Mouse (Mus musculus) right cerebral cortex, adult 2 months (tissue): ENCODE measurements around the gene Dst.

Source experiments
- DNase-seq, 2 experiments: peaks; one replicate each; pipeline ENCODE4 v3.0.0; 2021 to 2022; ENCODE audit warnings: low spot score in 2 of 2

Dst gene

GRCm38 (mm10) chr1:33931791-33932190 is 23.8 kb downstream of the Dst start:
- DNase-seq: no peak

DNA sequence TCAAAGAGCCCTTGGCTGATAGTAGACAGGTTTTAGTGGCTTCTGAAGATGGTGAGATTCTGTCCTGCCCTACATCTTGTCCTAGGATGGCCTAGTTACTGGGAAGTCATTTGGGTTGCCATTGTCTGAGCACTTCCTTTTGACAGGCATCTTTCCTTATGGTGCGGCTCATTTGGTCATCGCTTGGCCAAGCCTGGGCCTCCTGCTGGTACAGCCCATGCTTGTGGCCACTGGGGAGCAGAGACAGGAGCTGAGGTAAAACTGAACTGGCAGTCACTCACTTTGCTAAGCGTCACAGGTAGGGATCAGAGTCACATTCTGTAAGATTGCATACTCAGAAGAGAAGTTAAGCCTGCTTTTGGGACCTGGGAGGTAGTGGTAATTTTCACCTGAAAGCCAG is 24.2 kb downstream of the Dst start:
- no peak for DNase-seq

DNA sequence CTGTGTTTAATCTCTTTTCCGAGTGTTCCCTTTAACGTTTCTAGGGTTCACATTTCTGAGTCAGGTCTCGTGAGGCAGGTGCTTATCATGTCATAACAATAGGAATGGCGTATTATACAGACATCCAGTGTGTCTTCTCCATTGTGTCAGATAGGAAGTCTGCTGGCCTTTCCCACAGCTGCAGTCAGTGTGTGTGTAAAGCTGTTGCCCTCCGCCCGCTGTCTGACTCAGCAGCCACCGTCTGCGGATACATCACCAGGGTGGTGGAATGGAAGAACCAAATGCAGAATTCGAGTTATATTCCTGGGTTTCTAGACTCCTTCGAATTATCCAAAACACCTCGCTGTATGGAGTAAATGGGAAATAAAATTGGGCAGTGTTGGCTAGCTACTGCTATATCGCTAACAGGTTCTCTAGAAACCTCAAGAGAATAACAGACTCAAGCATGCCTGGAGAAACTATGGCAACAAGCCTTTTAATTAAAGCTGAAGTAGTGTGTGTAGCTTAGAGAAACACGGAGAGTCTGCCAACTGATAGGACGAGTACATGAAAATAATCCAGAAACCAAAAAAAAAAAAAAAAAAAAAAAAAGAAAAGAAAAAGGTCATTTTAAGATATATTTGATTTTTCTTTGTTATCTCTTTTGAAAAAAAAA is 24.9 kb downstream of the Dst start:
- peak; percentile 44 to 55 for DNase-seq

- DNase-seq: no peak
Measured at GRCm38 (mm10) chr1:33935946-33936345, 27.9 kb downstream of the Dst start.

GRCm38 (mm10) chr1:33939828-33940227 is 31.8 kb downstream of the Dst start:
- DNase-seq: no peak

GRCm38 (mm10) chr1:33940364-33940928 is 32.4 kb downstream of the Dst start:
- DNase-seq: no peak

DNA sequence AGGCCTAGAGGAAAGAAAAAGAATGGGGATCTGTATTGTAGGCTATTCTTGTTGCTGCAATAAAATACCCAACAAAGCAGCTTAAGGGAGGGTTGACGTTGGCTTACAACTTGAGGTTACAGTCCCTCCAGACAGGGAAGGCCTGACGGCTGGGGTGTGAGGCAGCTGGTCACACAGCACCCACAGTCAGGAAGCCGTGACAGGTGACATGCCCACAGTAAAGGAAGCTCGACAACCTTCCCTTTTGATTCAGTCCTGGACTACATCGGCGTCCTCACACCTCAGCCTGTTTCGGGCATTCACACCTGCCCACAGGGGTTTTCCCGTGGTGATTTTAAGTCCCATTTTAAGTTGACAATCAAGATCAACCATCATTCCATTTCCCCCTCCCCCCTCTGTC is 34.6 kb downstream of the Dst start:
- DNase-seq: no peak

GRCm38 (mm10) chr1:33943943-33944342 is 35.9 kb downstream of the Dst start:
- DNase-seq: no peak

DNA sequence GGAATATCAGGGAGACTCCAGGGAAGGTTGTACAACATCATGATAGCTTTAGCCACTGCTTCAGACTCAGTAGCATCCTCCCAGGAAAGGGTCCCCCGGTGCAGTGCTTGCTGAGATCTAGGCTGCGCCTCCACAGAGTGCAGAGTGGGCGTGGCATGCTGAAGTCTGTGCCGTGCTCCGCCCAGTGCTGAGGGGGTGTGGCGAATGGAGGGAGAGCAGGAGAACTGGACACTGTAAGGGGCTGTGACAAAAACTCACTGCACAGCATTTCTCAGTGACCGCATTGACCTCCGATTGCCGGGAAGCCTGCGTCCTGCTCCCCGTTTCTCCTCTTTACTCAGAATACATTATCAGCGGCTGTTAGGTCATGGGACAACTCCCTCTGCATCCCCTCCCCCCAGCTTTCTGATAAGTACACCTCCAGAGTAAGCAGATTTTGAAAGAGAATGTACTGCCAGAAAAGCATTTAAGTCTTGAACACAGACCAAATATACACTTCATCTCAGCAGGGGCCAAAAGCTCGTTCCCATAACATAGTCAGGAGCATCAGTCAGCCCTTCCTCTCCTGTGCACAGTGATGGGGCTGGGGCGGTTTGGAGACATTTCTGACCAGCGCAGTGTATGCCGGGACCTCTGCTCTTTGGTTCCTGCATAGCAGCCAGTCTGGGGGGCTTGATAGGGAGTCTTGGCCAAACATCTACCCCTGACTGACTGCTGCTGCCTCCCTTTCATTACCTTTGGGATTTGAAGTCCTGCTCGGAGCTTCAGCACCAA is 37.1 kb downstream of the Dst start:
- no peak for DNase-seq

DNA sequence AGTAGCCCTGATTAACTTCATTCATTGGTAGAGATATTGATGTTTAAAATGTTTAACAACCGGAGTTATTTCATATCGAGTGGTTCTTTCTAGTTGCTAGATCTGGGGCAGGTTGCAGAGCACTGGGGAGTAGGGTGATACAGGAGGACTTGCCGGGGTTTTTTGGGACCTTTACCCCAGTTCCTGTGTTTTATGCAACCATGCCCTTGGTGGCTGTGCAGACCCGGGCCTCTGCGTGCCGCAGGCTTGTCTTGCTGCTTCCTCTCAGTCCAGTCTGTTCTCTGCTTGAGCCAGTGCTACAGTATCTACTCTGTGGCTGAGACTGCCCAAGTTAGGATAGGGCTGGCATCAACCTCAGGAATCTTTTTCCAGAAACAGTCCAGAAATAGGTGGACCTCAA is 37.7 kb downstream of the Dst start:
- no peak for DNase-seq

GRCm38 (mm10) chr1:33946601-33947395 is 38.8 kb downstream of the Dst start:
- DNase-seq: peak; percentile 72 to 78

GRCm38 (mm10) chr1:33947838-33948237 is 39.8 kb downstream of the Dst start:
- DNase-seq: no peak

DNA sequence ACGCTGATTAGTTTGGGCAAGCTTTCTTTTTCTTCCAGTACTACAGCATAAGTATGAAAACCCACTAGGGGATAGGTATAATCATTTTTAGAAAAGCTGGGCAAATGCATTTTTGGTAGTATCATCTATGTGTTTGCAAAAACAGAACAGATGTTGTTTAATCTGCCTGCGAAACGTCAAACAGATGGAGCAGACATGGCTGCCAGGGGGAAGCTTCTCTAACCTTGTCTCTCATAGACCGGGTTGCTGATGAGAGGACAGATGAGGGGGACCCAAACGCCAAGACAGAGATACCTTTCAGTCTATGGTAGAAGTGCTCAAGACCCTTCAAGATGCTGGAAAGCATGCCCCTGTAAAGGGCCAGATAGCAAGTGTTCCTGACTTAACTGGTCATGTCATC is 40.5 kb downstream of the Dst start:
- no peak for DNase-seq

- no peak for DNase-seq
Measured at GRCm38 (mm10) chr1:33955626-33956025, 47.6 kb downstream of the Dst start.

- DNase-seq: no peak
Measured at GRCm38 (mm10) chr1:33960439-33960838, 52.4 kb downstream of the Dst start.

GRCm38 (mm10) chr1:33964643-33965042 is 56.6 kb downstream of the Dst start:
- peak; percentile 60 to 64 for DNase-seq

GRCm38 (mm10) chr1:33965824-33966223 is 57.8 kb downstream of the Dst start:
- DNase-seq: no peak

DNA sequence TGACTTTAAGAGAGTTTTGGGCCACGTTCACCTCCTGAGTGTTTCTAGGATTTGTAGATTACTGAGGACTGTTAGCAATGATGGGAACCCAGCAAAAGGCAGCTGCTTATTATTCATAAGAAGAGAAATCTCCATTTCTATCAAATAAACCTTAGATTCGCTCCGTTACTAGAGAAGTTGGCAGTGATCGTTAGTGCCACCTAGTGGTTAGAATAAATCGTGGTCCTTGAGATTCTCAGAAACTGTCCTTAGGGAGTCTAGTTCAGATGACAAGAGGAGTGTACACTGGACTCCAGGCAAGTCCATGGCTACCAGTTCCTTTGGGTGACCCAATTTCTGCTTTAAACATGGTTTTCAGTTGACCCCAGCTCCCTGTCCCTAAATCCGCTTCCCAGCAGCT is 58.3 kb downstream of the Dst start:
- peak in 1 of 2 experiments; percentile 41 for DNase-seq

- no peak for DNase-seq
Measured at GRCm38 (mm10) chr1:33967206-33967605, 59.2 kb downstream of the Dst start.

DNA sequence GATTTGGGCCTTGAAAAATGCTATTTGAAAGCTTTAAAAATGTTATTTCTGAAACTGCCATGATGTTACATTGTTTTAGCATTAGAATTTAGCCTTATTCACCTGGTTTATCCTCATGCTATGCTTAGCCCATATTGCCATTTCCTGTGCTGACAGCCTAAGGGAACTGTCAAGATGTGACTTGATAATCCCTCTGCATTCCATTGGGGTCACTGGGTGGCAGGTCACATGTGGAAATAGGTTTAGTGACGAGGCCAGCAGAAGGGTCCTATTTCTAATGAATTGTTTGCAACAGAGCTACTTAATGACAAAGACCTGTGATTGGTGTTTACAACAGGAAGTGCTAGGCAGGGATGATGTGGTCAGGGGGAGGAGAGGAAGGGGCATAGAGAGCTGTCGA is 61.9 kb downstream of the Dst start:
- DNase-seq: no peak

DNA sequence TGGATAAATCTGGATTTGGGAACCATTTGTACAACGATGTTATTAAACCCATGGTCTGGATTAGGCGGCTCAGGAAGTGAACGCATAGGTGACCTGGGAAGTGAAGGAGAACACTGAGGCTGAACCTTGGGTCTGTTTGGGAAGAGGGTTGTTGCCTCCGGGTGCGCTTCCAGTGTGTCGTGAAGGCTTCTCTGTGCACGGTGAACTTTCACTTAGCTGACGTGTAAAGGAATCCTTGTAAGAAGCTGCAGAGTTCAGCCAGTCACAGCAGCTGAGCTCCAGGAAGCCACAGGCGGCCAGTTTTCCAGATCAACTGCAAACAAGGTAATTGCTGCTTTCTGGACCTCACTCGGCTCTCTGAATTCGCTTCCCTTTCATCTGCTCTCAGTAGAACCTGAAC is 66.4 kb downstream of the Dst start:
- no peak for DNase-seq

DNA sequence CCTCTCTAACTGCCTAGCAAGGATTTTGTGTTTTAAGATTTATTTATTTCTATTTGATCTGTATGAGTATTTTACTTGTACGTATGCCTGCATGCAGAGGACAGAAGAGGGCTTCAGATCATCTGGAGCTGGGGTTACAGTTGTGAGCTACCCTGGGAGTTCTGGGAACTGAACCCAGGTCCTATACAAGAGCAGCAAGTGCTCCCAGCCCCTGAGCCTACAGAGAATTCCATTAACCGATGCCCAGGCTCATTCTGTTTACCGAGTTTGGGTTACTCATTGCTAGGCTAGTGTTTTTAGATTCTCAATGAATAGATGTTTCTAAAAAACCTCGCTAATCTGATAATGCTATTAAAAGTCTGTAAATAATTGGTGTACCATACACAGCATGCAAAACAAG is 67.3 kb downstream of the Dst start:
- DNase-seq: no peak
